ENCODE assay signal across 19 mouse cellular contexts in genomic region chr2:144465876-144466575, GRCm38 (mm10).
A peak's percentile ranks its signal among the peaks of the same experiment; 100 is the strongest.
DNase-seq lines count a peak whose midpoint lies in the region; ATAC-seq and TF ChIP-seq lines count a peak whose summit lies in the region.
"Had no signal": no experiment of that assay in that cellular context is flagged by ENCODE, and none has a peak within 500 bp of the region (broad histone marks: within the 10 kb centered on the region; RNA-seq: fewer than 3 reads in every experiment).

No protein-coding gene starts in this region.

- no peaks in the 10 kb centered on the region for H3K27me3 ChIP-seq in hindbrain, embryonic 16.5 days (replicated peaks; ENCODE audit: control insufficient read depth, insufficient read depth, low read length)
- no peaks in the 10 kb centered on the region for H3K27me3 ChIP-seq in forebrain, embryonic 14.5 days (replicated peaks; ENCODE audit: control insufficient read depth, insufficient read depth, low read length)
- H3K27me3 ChIP-seq: hindbrain, embryonic 13.5 days; limb, embryonic 15.5 days had no signal

- no peak overlapping the region for H3K4me3 ChIP-seq in left cerebral cortex, adult 2 months
- no peak overlapping the region for H3K4me3 ChIP-seq in hindbrain, embryonic 16.5 days (ENCODE audit: low read length)
- no peak overlapping the region for H3K4me3 ChIP-seq in forebrain, embryonic 14.5 days (ENCODE audit: low read depth, low read length)
- H3K4me3 ChIP-seq: heart, embryonic 10.5 days; hindbrain, embryonic 13.5 days; limb, embryonic 15.5 days; megakaryocyte, embryonic 14.5 days had no signal

- peak; percentile 16 for TF ChIP-seq CTCF in left cerebral cortex, adult 2 months (IDR thresholded peaks at IDR 0.05)

- H3K9me3 ChIP-seq in hindbrain, embryonic 16.5 days (ENCODE audit: control insufficient read depth, low read length), result no peaks in the 10 kb centered on the region
- no peaks in the 10 kb centered on the region for H3K9me3 ChIP-seq in forebrain, embryonic 14.5 days (replicated peaks; ENCODE audit: control insufficient read depth, low read length)
- H3K9me3 ChIP-seq: heart, embryonic 10.5 days; hindbrain, embryonic 13.5 days; limb, embryonic 15.5 days; megakaryocyte, embryonic 14.5 days had no signal

- intact Hi-C loops in left cerebral cortex, adult 2 months (cut with DNase I), result loop anchor here (1.0 kb wide), 1 partner anchor 174 kb away; no protein-coding TSS in a partner anchor

- 0 out of 2 replicates have a peak, but pooled peaks cover 2% of the 10 kb centered on the region for H3K36me3 ChIP-seq in hindbrain, embryonic 16.5 days (ENCODE audit: control insufficient read depth, insufficient read depth, low read length)
- H3K36me3 ChIP-seq in forebrain, embryonic 14.5 days (ENCODE audit: control insufficient read depth, insufficient read depth, low read length), result no peaks in the 10 kb centered on the region
- H3K36me3 ChIP-seq: heart, embryonic 10.5 days; limb, embryonic 15.5 days had no signal

- H3K9ac ChIP-seq in hindbrain, embryonic 16.5 days (ENCODE audit: low read depth, low read length), result no peak overlapping the region
- H3K9ac ChIP-seq in forebrain, embryonic 14.5 days (ENCODE audit: low read length), result no peak overlapping the region
- H3K9ac ChIP-seq: hindbrain, embryonic 13.5 days; limb, embryonic 15.5 days; liver, postnatal 0 days had no signal

- peak overlapping the region; percentile 83 for H3K27ac ChIP-seq in left cerebral cortex, adult 2 months
- no peak overlapping the region for H3K27ac ChIP-seq in hindbrain, embryonic 16.5 days (ENCODE audit: low read depth, low read length)
- no peak overlapping the region for H3K27ac ChIP-seq in forebrain, embryonic 14.5 days (ENCODE audit: low read depth, low read length)
- H3K27ac ChIP-seq: heart, embryonic 10.5 days; hindbrain, embryonic 13.5 days; limb, embryonic 15.5 days had no signal

- ATAC-seq in hindbrain, embryonic 16.5 days, result no peak
- no peak for ATAC-seq in forebrain, embryonic 14.5 days
- ATAC-seq: liver, postnatal 0 days had no signal

- no peak overlapping the region for H3K4me2 ChIP-seq in hindbrain, embryonic 16.5 days (ENCODE audit: low read length)
- no peak overlapping the region for H3K4me2 ChIP-seq in forebrain, embryonic 14.5 days (ENCODE audit: low read length)
- H3K4me2 ChIP-seq: hindbrain, embryonic 13.5 days; limb, embryonic 15.5 days had no signal

- WGBS in hindbrain, embryonic 16.5 days, result 82% methylated on average over 14 of the region's 14 CpGs
- WGBS in forebrain, embryonic 14.5 days, result 85% methylated on average over 14 of the region's 14 CpGs

- peak; percentile 36 for DNase-seq in layer of hippocampus, adult 11-12 months (ENCODE audit: low spot score)
- no peak for DNase-seq in layer of hippocampus, postnatal 14 days (ENCODE audit: low spot score in 2 of 2)
- DNase-seq in right cerebral cortex, adult 2 months (ENCODE audit: low spot score in 2 of 2), result peak; percentile 60 to 64
- no peak for DNase-seq in right cerebral cortex, postnatal 10 days (ENCODE audit: low spot score in 2 of 2)
- peak; percentile 27 to 56 for DNase-seq in left cerebral cortex, adult 2 months (ENCODE audit: extremely low spot score in 1 of 2, low spot score in 2 of 2)
- no peak for DNase-seq in forebrain, embryonic 14.5 days (ENCODE audit: low spot score)
- DNase-seq: cerebellum, adult 9-10 months; gastrocnemius, postnatal 25 days; heart, postnatal 10 days; kidney, adult 11 months; liver, postnatal 0 days; lung, postnatal 14 days; spleen, adult 18-20 months; thymus, adult 2 months had no signal

- H3K4me1 ChIP-seq in hindbrain, embryonic 16.5 days (ENCODE audit: control insufficient read depth, insufficient read depth, low read depth, low read length), result no peaks in the 10 kb centered on the region
- H3K4me1 ChIP-seq in forebrain, embryonic 14.5 days (ENCODE audit: control insufficient read depth, insufficient read depth, low read length), result no peaks in the 10 kb centered on the region
- H3K4me1 ChIP-seq: heart, embryonic 10.5 days; hindbrain, embryonic 13.5 days; limb, embryonic 15.5 days had no signal

Comparison
In these comparisons a context has a peak if more than half of its experiments do, and no peak if none do; other contexts are left out.
1. DNase-seq: peak in layer of hippocampus, adult 11-12 months (single experiment), right cerebral cortex, adult 2 months (2 of 2) and left cerebral cortex, adult 2 months (2 of 2); none in layer of hippocampus, postnatal 14 days (0 of 2), right cerebral cortex, postnatal 10 days (0 of 2) and forebrain, embryonic 14.5 days (single experiment).